ENCODE assay signal across 13 mouse cellular contexts in the genomic region with DNA sequence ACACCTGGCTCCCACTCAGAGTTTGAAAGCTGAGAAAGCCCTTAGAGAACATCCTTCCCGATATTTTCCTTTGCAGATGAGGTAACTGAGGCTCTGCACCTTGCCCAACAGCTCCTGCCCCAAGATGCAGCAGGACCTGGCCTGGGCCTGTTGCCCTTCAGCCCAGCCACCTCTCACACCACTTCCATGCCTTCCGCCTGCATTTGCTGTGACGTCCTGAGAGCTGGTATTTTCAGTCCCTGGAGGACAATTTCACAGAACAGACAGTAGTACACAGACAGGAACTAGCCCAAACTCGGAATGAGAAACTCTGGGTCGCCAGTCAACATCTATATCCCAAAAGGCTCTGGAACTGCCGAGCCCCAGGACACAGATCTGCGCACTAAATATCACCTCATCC. TPM values are rescaled to one million over a fixed set of nuclear protein-coding genes. Genes with fewer than 3 reads are reported as not detected.
"Had no signal": no experiment of that assay in that cellular context is flagged by ENCODE, and none has a peak within 500 bp of the region (broad histone marks: within the 10 kb centered on the region; RNA-seq: fewer than 3 reads in every experiment).

No protein-coding gene starts in this region.

- DNase-seq: gastrocnemius, adult 2 months; gastrocnemius, postnatal 10 days; gastrocnemius, postnatal 25 days; heart, adult 2 months; heart, postnatal 4 days; kidney, adult 18-20 months; kidney, adult 8-10 months; kidney, postnatal 10 days; kidney, postnatal 25 days; kidney, postnatal 4 days; liver; liver, embryonic 13.5 days had no signal

RNA-seq across cellular contexts. Expression of gene Klb, which starts 26.6 kb away (rescaled TPM):
- total RNA-seq: granulocyte monocyte progenitor cell, adult 5-6 weeks had no signal
